Mouse (Mus musculus): ENCODE measurements around the gene Gpr135. TPM values are rescaled to one million over a fixed set of nuclear protein-coding genes. Genes with fewer than 3 reads are reported as not detected.
A peak's percentile ranks its signal among the peaks of the same experiment; 100 is the strongest.

Gene Gpr135
- total RNA-seq (2021) = under 1 TPM in 1 of 2 experiments, not detected in 1; 0.17 TPM
- long read RNA-seq, experiment 1 = 0 reads
- long read RNA-seq, experiment 2, partial matches to known transcripts = 0 of 1 reads
- long read RNA-seq, experiment 2, other reads (novel, unspliced or antisense) = 0 of 1 reads

GRCm38 (mm10) chr12:72070327-72071269, at the start of gene Gpr135:
Gpr135 (minus strand) TSS chr12:72071125.
- DNase-seq (ENCODE audit: low spot score) = peak; percentile 79

GRCm38 (mm10) chr12:72115686-72116345, 44.9 kb upstream of the Gpr135 start:
- peak; percentile 12 for DNase-seq (ENCODE audit: low spot score)

DNA sequence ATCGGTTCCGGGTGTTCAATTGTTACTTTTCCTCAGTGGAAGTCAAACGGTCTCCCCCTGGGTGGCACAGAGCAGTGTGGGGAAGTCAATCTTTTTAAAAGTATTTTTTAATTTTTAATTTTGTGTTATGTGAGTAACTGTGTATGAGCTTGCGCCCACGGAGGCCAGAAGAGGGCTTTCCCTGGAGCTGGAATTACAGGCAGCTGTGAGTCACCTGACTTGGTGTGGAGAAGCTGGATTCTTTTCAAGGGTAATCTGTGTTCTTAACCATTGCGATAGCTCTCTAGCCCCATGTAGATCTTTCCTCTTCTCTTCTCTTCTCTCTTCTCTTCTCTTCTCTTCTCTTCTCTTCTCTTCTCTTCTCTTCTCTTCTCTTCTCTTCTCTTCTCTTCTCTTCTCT, 44.2 kb upstream of the Gpr135 start:
- peak; percentile 15 for DNase-seq (ENCODE audit: low spot score)

DNA sequence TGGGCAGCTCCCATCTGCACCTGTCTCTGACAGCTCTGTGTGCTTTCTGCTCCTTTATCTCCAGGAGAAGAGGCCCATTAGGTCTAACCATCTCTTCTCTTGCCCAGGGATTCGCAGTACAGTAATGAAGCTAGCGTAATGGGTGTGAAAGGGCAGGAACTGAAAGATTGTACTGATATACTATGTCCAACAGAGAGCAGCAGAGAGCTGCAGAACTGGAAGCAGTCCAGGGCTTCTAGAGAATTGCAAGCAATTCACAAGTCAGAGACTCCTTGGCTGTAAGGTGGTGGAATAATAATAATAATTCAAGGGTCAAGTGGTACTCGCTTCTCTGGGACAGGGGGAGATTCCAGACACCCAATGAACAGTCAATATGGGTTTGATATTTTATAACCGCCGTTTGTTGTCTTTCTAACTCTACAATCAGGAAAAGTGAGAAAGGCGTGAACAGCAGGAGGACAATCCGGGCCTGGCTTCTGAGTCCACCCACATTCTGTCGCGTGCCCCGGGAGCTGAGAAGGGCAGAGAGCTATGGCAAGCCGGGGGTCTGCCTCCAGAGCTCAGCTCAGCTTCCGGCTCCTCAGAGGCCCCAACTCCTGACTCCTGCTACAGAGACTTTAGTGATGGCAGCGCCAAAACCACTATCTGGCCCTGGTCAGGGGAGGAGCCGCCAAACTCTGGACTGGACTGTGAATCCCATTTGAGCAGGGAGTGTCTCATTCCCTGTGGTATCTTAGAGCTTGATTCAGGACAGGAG, 33.8 kb upstream of the Gpr135 start:
- DNase-seq (ENCODE audit: low spot score) = peak; percentile 75

- no peak for DNase-seq (ENCODE audit: low spot score)
Measured at GRCm38 (mm10) chr12:72104027-72104426, 33.1 kb upstream of the Gpr135 start.

GRCm38 (mm10) chr12:72102776-72103175, 31.9 kb upstream of the Gpr135 start:
- no peak for DNase-seq (ENCODE audit: low spot score)

GRCm38 (mm10) chr12:72096966-72097365, 26.0 kb upstream of the Gpr135 start:
- no peak for DNase-seq (ENCODE audit: low spot score)

DNA sequence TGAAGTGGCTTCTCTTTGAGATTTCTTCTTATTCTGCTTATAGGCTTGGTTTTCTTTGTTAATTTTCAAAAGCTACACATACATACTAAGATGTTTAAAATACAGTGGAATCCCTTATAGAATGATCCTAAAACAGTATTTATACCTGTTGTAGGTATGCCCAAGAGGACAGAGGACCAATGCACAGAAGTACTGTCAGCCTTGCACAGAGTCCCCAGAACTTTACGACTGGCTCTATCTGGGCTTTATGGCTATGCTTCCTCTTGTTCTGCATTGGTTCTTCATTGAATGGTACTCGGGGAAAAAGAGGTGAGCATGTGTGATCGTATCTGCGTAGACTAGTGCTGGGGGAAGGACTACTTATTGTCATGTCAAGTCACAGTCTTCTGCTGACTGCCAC, 18.9 kb upstream of the Gpr135 start:
- DNase-seq (ENCODE audit: low spot score) = no peak

GRCm38 (mm10) chr12:72086166-72086825, 15.4 kb upstream of the Gpr135 start:
- no peak for DNase-seq (ENCODE audit: low spot score)

DNA sequence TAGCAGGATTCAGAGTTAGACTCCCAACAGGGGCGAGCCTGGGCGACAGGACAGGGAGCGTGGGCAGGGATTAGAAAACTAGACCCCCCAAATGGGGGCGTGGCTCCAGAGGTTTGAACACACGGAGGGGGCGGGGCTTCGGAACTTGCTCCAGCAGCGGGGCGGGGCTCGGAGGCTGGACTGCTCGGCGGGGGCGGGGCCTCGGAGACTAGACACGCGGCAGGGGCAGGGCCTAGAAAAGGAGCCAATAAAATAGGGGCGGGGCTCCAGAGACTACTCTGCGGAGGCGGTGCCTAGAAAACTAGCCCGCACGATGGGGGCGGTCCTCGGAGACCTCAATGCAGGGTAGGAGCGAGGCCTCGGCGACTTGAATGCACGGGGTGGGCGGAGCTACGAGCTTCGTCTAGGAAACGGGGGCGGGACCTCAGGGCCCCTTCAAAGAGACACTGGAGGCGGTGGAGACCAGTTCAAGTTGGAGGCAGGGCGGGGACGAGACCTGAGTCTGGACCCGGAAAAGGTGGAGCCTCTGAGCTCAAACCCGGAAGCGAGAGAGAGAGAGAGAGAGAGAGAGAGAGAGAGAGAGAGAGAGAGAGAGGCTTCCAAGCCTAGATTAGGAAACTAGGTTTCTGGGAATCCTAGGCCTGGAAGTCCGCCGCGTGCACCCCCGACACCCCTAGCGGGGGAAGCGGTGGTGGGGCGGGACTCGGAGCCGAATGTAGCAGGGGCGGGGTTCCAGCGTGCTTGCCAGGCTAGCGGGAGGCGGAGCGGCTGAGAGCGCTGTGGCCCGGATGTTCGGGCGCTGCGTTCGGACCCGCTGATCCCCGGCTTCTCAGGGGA, 14.6 kb upstream of the Gpr135 start, which contains the start of the genes L3hypdh and Jkamp:
Gene L3hypdh, minus strand, starts transcription at position 111 of the 837 bp plus-strand sequence.
Gene Jkamp, plus strand, starts transcription at position 261 of the 837 bp plus-strand sequence.
- peak; percentile 100 for DNase-seq (ENCODE audit: low spot score)

DNA sequence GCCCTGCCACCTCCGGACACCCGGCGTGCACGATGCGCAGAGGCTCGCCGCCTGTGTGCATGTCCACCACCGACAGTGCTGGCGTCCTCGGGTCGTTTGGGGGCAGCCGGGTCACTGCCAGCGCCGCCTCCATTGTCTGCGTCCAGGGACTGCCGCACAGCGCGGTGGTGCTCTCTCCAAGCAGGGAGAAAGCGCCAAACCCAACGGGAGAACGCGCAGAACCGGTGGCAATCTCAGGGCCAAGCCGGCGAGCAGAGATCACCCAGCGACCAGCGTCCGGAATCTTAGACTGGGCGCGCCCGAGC, 14.1 kb upstream of the Gpr135 start:
- no peak for DNase-seq (ENCODE audit: low spot score)

DNA sequence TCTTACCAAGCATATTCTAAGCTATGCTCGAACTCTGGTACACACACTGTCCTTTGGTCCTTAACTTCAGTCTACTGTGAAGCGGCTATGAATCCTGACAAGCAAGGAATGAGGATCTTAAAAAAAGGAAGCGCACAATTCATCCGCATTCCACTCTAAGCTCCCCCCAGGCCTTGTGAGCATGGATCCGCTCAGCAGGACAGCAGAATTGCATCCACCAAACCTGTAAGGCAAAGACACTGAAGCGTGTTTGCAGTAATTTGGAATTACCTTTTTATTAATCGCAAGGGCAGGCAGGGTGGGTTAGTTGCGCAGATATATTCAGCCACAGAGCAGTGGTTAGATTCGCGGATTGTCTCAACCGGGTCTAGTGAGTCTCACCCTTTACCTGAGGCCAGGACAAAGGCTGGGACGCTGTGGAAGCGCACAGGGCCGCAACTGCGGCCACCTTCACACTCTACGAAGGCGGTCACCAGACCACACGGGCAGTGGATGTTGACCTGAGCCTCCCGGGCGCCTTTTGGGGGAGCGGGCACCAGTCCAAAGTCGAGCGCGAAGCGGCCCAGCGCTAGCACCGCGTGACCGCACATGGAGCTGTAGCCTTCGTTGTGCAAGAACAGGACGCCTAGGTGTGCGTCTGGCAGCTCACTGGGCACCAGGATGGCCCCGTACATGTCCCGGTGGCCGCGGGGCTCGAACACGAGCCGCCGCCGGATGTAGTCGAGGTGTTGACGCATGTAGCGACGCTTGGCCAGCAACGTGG, 13.5 kb upstream of the Gpr135 start:
- peak; percentile 43 for DNase-seq (ENCODE audit: low spot score)

GRCm38 (mm10) chr12:72083265-72083664, 12.3 kb upstream of the Gpr135 start:
- DNase-seq (ENCODE audit: low spot score) = no peak

DNA sequence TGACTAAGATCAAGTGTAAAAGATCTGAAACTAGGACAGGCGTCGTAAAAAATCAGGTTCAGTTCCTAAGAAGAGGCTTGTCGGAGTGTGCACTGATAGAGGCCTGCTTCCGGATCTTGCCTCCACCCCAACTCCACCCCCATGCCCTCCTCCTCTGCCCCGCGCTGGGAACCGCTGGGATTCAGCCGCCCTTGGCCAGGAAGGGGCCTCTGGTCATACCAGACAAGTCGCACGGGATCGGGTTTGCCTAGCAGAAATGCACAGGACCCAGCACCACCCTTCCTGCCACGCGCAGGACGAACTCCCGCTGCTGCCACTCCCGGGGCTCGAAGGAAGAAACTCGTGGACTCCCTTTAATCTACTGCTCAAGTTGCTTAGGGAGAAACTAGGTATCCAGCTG, 11.4 kb upstream of the Gpr135 start:
- DNase-seq (ENCODE audit: low spot score) = no peak

GRCm38 (mm10) chr12:72081961-72082360, 11.0 kb upstream of the Gpr135 start:
- DNase-seq (ENCODE audit: low spot score) = no peak

GRCm38 (mm10) chr12:72078248-72078647, 7.3 kb upstream of the Gpr135 start:
- no peak for DNase-seq (ENCODE audit: low spot score)

- no peak for DNase-seq (ENCODE audit: low spot score)
Measured at GRCm38 (mm10) chr12:72069626-72070326, 1.1 kb downstream of the Gpr135 start.

DNA sequence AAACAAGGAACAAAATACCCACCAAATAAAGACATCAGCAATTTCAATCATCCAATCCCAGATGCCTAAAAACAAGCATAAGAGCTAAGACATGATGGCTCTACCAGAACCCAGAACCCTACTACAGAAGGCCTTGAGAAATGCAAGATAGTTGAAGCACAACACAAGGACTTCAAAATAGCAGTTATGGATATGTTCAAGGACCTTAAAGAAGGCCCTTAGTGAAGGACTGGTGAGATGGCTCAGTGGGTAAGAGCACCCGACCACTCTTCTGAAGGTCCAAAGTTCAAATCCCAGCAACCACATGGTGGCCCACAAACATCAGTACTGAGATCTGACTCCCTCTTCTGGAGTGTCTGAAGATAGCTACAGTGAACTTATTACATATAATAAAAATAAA, 13.1 kb downstream of the Gpr135 start:
- DNase-seq (ENCODE audit: low spot score) = no peak

DNA sequence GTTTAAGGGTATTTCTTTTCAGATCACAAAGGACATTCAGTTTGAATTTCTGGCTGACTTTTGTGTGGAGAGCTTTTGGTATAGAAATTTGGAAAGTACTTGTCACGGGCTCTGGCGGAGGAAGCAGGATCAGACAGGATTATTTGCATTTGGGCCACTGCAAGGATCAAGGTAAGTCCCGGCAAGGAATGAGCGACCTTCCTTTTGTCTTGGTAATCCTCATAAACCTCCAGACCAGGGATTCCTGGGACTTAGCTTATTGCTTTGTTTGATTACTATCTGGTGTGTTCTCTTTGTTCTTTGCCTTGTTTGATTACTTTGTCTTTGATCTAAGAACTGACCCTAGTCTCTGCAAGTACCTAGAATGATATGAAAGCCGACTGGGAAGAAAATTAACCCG, 17.1 kb downstream of the Gpr135 start:
- DNase-seq (ENCODE audit: low spot score) = no peak

Data from gastrocnemius, adult 18-20 months (tissue).